Mouse (Mus musculus) cerebellum, adult 2 months (tissue): ENCODE results near the gene Fbxw10. TPM values are rescaled to one million over a fixed set of nuclear protein-coding genes. Genes with fewer than 3 reads are reported as not detected.

Experiments used
- DNase-seq, 2 experiments: peaks; one replicate each; pipeline ENCODE4 v3.0.0; 2021
- H3K27ac ChIP-seq: fragments of 200-500 bp; 2 replicates; pipeline ENCODE4 v1.5.1; 2012; ENCODE audit warnings: low read length, control low read depth, inconsistent platforms; ENCODE audit not compliant: insufficient read depth
- H3K27me3 ChIP-seq: fragments of 200-500 bp; 2 replicates; pipeline ENCODE4 v1.6.1; 2012; ENCODE audit warnings: inconsistent platforms, mild to moderate bottlenecking, low read length, moderate library complexity; ENCODE audit not compliant: control insufficient read depth, insufficient read depth
- H3K4me1 ChIP-seq: fragments of 200-500 bp; 2 replicates; pipeline ENCODE4 v1.6.1; 2011; ENCODE audit warnings: low read length; ENCODE audit not compliant: control insufficient read depth, insufficient read depth
- H3K4me3 ChIP-seq: fragments of 200-500 bp; replicated peaks from 2 replicates; pipeline ENCODE3; 2011; ENCODE audit warnings: mild to moderate bottlenecking, low read depth, low read length, control low read depth; ENCODE audit not compliant: insufficient read depth
- CTCF ChIP-seq: fragments of 200-500 bp; IDR thresholded peaks from 2 replicates; pipeline ENCODE4 v1.5.1; 2011; ENCODE audit warnings: low read depth, mild to moderate bottlenecking, control low read depth, low read length, moderate library complexity, borderline replicate concordance; ENCODE audit not compliant: insufficient read depth
- POLR2A ChIP-seq: fragments of 200-500 bp; IDR thresholded peaks from 2 replicates; pipeline ENCODE4 v1.6.1; 2011; ENCODE audit warnings: low read length, control low read depth, borderline replicate concordance; ENCODE audit not compliant: insufficient read depth
- WGBS: fragments of 180-500 bp; shearing (Covaris S2); methylation state at CpG from one replicate; pipeline ENCODE4 v1.1.7; 2018; 5-methylcytosine and 5-hydroxymethylcytosine counted together
- polyA plus RNA-seq: library from polyadenylated mRNA; depleted of rRNA; stranded (reverse); fragments of >200 nt; gene quantifications from 2 replicates; pipeline ENCODE4 v1.2.3, GENCODE M21; 2012

The Fbxw10 gene
- polyA plus RNA-seq, 1 experiment, result 1.8 TPM

DNA sequence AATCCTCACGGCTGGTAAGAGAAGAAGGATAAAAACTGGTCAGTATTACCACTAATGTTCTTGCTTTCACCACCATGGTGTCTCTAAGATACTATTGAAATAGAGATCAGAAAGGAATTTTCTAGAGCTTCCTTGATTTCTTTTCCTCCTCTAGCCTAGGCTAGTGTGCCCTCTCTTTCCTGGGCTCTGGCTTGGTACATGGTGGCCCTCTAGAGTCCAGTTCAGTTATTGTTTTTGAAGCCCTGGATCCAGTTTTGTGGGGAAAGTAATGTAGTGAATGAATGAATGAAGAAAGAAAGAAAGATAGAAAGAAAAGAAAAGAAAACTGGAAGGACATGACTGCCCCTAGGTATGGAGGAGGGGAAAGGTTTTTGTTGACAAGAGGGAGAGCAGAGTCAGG, 4.3 kb downstream of the Fbxw10 start:
- no peaks in the 10 kb centered on the region for H3K4me1 ChIP-seq
- DNase-seq, result peak in 1 of 2 experiments; percentile 14
- WGBS, result 66% methylated on average over 1 of the region's 1 CpGs
- H3K27ac ChIP-seq, result no peak overlapping the region
- H3K4me3 ChIP-seq, result no peak overlapping the region
- no peaks in the 10 kb centered on the region for H3K27me3 ChIP-seq
- TF ChIP-seq CTCF (peak; percentile 62; the same call in 1 of the 2 replicates), POLR2A (no peak)

DNA sequence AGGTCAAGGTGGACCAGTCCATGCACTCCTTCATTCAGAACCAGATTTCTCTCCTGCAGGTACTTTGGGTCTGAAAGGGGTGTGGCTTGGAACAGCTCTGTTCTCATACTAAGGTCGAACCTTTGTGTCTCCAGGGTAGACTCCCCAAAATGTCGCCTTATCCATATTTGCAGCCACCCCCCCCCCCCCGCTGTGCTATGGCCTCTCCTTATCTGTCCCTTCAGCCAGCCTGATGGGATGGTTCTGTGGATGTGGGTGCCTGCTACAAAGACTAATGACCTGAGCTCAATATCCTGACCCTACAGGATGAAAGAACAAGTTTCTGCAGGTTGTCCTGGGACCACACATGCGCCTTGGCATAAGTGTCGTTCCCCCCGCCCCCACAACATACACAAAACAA, 6.5 kb downstream of the Fbxw10 start:
- Histone ChIP-seq H3K4me1 (no peaks in the 10 kb centered on the region), H3K4me3 (no peak overlapping the region), H3K27ac (no peak overlapping the region), H3K27me3 (no peaks in the 10 kb centered on the region)
- WGBS, result 90% methylated on average over 6 of the region's 6 CpGs
- DNase-seq, result no peak
- TF ChIP-seq POLR2A, result no peak
- no peak for TF ChIP-seq CTCF

DNA sequence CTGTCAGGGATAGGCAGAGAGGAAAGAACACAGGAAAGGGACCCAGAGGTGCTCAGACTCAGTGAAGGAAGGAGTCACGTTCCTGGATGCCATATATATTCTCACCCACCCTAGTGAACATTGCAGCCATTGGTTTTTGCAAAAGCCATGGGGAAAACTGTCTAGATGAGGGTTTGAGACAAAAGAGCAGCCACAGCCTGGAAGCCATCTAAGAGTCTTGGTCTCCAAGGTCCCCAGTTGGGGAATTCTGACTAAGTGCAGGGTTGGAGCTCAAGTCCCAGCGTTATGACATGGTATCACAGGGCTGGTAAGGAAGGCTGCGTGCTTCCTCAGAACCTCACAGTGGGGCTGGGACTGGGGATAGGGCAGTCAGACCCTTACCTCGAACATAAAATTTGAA, 18.7 kb downstream of the Fbxw10 start:
- no peak overlapping the region for H3K27ac ChIP-seq
- H3K27me3 ChIP-seq, result no peaks in the 10 kb centered on the region
- H3K4me1 ChIP-seq, result no peaks in the 10 kb centered on the region
- WGBS, result 70% methylated on average over 4 of the region's 4 CpGs
- no peak for DNase-seq
- TF ChIP-seq POLR2A, result no peak
- no peak for TF ChIP-seq CTCF
- no peak overlapping the region for H3K4me3 ChIP-seq

- TF ChIP-seq POLR2A (no peak), CTCF (no peak)
- Histone ChIP-seq H3K4me3 (no peak overlapping the region), H3K27me3 (no peaks in the 10 kb centered on the region), H3K4me1 (no peaks in the 10 kb centered on the region), H3K27ac (no peak overlapping the region)
- WGBS, result 83% methylated on average over 7 of the region's 7 CpGs
- no peak for DNase-seq
Observed at GRCm38 (mm10) chr11:62866685-62867084, 19.8 kb downstream of the Fbxw10 start.

DNA sequence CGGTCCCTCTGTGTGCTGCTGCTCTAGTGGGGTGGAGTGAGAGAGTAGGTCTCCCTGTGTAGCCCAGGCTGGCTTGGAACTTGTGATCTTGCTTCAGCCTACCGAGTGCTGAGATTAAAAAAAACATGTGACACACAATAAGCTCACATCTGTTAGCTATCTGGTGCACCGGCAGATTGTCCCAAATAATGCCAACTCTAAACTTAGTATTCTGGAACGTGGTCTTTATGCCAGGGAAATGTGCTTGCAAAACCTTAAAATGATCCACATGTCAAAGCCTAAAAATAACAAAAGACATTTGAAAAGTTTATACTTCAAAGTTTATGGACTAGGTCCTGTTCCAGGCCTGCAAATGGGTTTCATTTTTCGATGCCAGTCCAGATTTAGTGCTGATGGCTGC, 22.3 kb downstream of the Fbxw10 start:
- DNase-seq, result no peak

GRCm38 (mm10) chr11:62869715-62870371, 23.0 kb downstream of the Fbxw10 start:
- no peak for TF ChIP-seq CTCF
- 82% methylated on average over 8 of the region's 8 CpGs for WGBS
- H3K4me3 ChIP-seq, result no peak overlapping the region
- no peaks in the 10 kb centered on the region for H3K27me3 ChIP-seq
- H3K27ac ChIP-seq, result no peak overlapping the region
- DNase-seq, result no peak
- no peaks in the 10 kb centered on the region for H3K4me1 ChIP-seq

More for the DNA sequence above, 22.3 kb downstream of the Fbxw10 start:
- no peak for TF ChIP-seq CTCF
- TF ChIP-seq POLR2A, result no peak
- H3K27me3 ChIP-seq, result no peaks in the 10 kb centered on the region
- 58% methylated on average over 5 of the region's 5 CpGs for whole genome bisulfite sequencing
- no peak overlapping the region for H3K27ac ChIP-seq
- no peak overlapping the region for H3K4me3 ChIP-seq
- H3K4me1 ChIP-seq, result no peaks in the 10 kb centered on the region

GRCm38 (mm10) chr11:62873479-62873878, 26.6 kb downstream of the Fbxw10 start:
- DNase-seq, result no peak
- H3K27ac ChIP-seq, result no peak overlapping the region
- H3K4me3 ChIP-seq, result no peak overlapping the region
- TF ChIP-seq POLR2A, result no peak
- TF ChIP-seq CTCF, result no peak
- H3K4me1 ChIP-seq, result no peaks in the 10 kb centered on the region
- no peaks in the 10 kb centered on the region for H3K27me3 ChIP-seq
- WGBS, result 74% methylated on average over 9 of the region's 9 CpGs

GRCm38 (mm10) chr11:62875696-62876095, 28.8 kb downstream of the Fbxw10 start:
- Histone ChIP-seq H3K4me1 (no peaks in the 10 kb centered on the region), H3K4me3 (no peak overlapping the region), H3K27ac (no peak overlapping the region), H3K27me3 (no peaks in the 10 kb centered on the region)
- 84% methylated on average over 1 of the region's 1 CpGs for WGBS
- DNase-seq, result no peak
- TF ChIP-seq POLR2A, result no peak
- TF ChIP-seq CTCF, result no peak

DNA sequence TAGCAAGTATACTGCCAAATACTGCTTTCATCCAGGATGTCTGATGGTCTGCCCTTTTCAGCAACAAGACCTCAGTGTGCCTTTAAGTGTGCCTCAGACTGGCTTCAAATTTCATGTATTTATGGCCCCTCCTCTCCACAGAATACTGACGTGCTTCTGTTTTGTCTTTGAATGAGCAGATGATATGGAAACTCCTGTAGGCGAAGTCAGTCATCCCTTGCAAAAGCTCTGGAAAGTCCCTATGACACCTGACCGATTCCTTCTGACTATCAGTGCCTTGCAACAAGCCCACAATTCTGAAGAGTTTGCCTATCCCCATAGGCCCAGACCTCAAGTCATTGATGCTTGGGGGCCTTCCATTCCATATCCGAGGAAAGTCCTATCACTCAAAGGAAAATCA, 29.6 kb downstream of the Fbxw10 start:
- 87% methylated on average over 4 of the region's 4 CpGs for WGBS
- TF ChIP-seq POLR2A (no peak), CTCF (no peak)
- no peak for DNase-seq

More for the DNA sequence above, 29.6 kb downstream of the Fbxw10 start:
- Histone ChIP-seq H3K4me1 (no peaks in the 10 kb centered on the region), H3K27ac (no peak overlapping the region), H3K27me3 (no peaks in the 10 kb centered on the region), H3K4me3 (no peak overlapping the region)
